Mouse (Mus musculus) left cerebral cortex, adult 18-20 months (tissue): Measurements from ENCODE around the gene Insm1. TPM values are rescaled to one million over a fixed set of nuclear protein-coding genes. Genes with fewer than 3 reads are reported as not detected.

Experiments used
- DNase-seq, 2 experiments: peaks; one replicate each; pipeline ENCODE4 v3.0.0; 2021 to 2022; ENCODE audit warnings: low spot score in 2 of 2, mixed read lengths in 1 of 2
- total RNA-seq, 2 experiments: library from RNA; stranded (reverse); gene quantifications; 2 replicates each; pipeline ENCODE4 v1.2.3; 2021

Insm1 gene
- total RNA-seq, 2 experiments from 2014 or later, result 6.7 to 7.0 TPM

GRCm38 (mm10) chr2:146223176-146223905 is 1.6 kb downstream of the Insm1 start:
- peak; percentile 34 to 50 for DNase-seq

GRCm38 (mm10) chr2:146224141-146224540 is 2.4 kb downstream of the Insm1 start:
- DNase-seq, result no peak

- DNase-seq, result no peak
Measured at GRCm38 (mm10) chr2:146225818-146226217, 4.1 kb downstream of the Insm1 start.

- DNase-seq, result no peak
Measured at GRCm38 (mm10) chr2:146226484-146226883, 4.8 kb downstream of the Insm1 start.

DNA sequence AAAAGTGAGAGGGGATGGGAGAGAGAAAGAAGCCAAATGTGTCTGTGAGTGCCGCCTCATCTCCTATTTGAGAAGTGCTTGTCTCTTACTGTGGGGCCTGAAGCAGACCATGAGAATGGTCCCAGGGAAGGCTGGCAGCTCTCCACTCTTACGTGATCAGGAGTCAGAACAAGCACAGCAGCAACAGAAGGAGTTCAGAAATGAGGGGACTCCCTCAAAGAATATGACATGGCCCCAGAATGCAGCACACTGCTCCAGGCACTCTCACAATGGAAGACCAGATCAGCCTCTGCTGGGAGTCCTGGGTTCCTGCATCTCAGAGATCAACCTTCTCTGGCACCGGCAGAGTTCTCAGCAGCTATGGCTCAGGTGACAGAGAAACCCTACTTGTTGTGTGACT is 5.9 kb downstream of the Insm1 start:
- DNase-seq, result no peak

DNA sequence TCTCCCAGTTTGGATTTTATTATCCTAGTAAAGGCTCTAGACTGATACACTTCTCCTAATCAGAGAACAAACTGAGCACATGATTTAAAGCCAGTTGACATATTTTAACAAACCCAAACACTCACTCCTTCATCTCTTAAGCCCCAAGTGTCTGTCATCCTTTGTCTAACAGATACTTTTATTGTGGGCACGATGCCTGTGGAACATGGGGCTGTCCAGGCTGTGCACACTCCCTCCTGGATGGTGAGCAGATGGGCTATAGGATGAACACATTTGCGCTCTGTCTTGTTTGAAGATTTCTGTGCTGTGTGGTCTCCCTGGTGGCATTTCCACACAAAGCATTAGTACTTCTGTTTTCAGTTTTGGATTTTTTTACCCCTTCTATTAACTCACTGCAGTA is 6.7 kb downstream of the Insm1 start:
- DNase-seq, result no peak

GRCm38 (mm10) chr2:146231485-146231884 is 9.8 kb downstream of the Insm1 start:
- no peak for DNase-seq

DNA sequence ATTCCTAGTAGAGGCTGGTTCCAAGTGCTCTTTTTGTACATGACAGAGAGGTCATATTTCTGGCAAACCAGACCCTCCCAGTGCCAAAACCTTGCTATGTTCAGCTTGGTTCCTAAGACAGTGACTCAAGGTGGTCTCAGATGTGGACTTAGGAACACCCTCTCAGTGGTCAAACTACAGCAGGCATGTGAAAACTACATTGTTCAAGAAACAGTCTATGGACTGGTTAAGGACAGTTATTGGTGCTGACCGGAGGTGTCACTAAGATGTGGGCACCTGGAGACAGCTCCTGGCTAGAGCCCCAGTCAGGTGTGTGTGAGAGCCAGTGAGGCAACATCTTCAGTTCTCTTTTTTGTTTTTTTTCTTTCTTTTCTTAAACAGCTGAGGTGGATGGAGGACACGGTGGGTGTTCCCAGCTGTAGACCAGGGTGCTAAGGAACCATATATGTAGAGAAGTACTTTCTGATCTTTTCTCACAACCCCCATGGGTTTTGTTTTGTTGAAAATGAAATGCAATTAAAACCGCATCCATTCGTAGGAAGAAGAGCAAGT is 17.6 kb downstream of the Insm1 start:
- DNase-seq, result no peak

GRCm38 (mm10) chr2:146244049-146244448 is 22.3 kb downstream of the Insm1 start:
- no peak for DNase-seq

DNA sequence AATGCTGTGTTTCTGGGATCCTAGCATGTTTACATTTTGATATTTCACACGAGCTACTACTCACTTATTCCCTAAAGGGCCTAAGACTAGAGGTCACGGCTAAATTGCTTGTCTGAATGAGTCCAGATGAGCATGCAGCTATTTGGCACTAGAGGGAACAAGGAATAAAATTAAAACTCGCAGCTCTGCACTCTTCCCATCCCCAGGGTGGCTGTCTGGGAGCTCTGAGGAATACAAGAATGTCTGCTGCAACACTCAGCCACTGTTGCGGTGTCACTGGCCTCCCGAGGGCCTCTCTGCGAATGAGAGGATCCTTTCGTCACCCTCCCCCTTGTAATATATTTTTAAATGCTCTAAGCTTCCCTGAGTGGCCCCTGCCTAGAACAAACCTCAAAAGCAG is 23.7 kb downstream of the Insm1 start:
- DNase-seq, result no peak

DNA sequence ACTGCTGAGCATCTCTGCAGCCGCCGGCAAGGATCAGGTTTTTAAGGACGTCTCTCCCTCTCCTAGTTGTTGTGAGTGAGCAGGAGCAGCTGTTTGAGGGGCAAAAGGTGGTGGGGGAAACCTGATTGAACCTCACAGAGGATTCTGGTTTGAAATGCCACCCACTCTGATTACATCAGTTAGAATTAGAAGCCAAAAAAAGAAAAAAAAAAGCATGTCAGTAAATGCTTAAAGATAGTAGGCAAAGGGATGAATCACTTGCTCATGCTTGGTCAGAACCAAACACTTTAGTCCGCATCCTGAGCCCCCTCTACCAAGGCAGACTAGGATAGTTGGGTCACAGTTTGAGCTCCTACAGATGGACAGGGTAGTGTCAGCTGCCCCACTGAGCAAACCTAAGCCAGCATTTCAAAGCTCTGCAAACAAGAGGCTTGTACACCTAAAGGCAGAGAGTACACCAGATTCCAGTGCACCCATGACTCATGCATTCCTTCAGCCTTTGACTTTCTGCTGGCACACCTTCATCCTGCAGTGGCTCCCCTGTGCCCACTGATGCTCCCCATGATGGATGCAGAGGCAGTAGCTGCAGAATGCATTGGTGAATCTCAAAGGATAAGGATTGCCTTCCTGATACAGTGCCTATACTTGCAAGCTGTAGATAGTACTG is 24.8 kb downstream of the Insm1 start:
- DNase-seq, result no peak

DNA sequence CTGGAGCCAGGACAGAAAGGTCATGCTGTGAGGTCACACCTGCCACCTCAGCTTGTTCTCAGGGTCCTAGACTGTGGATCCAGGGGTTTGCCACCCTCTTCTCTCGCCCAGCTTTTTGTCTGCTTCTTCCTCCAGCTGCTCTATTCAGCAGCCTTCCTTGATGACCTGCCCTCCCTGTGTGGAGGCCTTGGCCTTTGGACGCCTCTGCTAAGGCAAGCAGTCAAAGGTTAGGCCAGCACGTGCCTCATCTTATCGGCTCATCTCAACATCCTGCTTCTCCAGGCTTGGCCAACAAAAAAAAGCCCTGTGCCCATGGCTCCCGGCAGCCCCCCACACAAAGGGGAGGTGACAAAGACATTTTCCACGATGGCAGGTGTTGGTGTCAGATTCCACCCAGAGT is 25.9 kb downstream of the Insm1 start:
- DNase-seq, result no peak

GRCm38 (mm10) chr2:146249033-146249432 is 27.3 kb downstream of the Insm1 start:
- no peak for DNase-seq

- DNase-seq, result no peak
Measured at GRCm38 (mm10) chr2:146250236-146250904, 28.6 kb downstream of the Insm1 start.

- no peak for DNase-seq
Measured at GRCm38 (mm10) chr2:146254387-146254786, 32.7 kb downstream of the Insm1 start.

GRCm38 (mm10) chr2:146255636-146256035 is 33.9 kb downstream of the Insm1 start:
- no peak for DNase-seq

DNA sequence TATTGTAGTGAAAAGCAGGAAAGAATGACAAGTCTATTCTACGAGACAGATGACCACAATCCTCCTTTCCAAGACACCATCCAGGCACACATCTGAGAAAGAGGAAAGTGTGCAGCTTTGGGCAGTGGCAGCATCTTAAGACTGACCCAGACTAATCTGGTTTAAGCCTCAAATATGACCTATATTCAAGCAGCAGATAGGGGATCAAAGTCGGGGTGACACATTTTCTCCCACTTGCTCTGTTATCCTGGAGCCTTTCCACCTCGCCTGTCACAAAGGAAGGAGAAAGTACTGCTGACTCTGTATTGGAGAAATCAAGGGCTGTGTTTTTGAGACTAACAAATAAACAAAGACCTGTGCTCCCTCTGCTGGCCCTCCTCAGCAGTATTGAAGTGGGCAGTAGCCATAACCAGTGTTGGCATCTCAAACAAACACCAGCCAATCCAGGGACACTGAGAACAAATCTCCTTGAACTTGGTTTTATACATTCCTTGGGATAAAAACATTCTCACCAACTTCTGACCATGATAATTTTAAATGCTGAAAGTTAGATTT is 34.7 kb downstream of the Insm1 start:
- peak in 1 of 2 experiments; percentile 10 for DNase-seq

- DNase-seq, result no peak
Measured at GRCm38 (mm10) chr2:146257037-146257436, 35.3 kb downstream of the Insm1 start.

GRCm38 (mm10) chr2:146257609-146258008 is 35.9 kb downstream of the Insm1 start:
- DNase-seq, result no peak

DNA sequence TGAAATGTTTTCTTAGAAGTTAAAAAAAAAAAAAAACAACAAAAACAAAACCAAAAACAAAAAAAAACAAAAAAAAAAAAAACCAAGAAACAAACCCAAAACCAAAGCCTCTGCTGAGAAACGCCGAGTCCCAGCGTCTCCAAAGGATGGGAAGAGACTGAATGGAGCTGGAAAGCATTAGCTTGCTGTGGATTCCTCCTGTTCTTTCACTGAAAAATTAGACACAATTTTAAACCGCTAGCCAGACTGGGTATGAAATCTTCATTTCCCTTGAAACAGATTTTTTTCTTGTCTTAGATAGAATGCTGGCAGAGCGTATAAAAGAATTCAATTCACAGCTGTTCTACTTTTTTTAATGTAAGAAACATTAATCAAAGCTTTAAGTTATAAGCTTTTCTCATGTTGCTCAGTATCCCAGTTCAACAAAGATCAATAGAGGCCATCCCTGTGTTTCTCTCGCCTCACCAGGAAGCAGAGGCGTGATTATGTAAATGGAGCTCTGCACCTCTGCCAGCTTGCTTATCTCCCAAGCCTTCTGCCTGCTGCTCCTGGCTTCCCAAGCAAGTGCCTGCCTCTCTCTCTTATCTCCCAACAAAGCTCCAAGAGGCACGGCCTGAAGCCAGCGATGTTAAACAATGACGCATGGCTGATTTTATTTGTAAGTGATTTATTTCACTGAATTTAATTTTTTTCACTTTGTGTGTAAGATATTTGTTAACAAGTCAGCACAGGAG is 37.2 kb downstream of the Insm1 start:
- DNase-seq, result peak; percentile 42 to 68
